Mouse (Mus musculus): ENCODE results near the gene Zfp831. TPM values are rescaled to one million over a fixed set of nuclear protein-coding genes. Genes with fewer than 3 reads are reported as not detected.
A peak's percentile ranks its signal among the peaks of the same experiment; 100 is the strongest.

Zfp831 gene
- total RNA-seq, 4 experiments from 2014 or later = 0.03 to 0.14 (median 0.06) TPM

- no peak for DNase-seq (ENCODE audit: low spot score)
Observed at GRCm38 (mm10) chr2:174644975-174645374, 1.6 kb downstream of the Zfp831 start.

- no peak for DNase-seq (ENCODE audit: low spot score)
Observed at GRCm38 (mm10) chr2:174652864-174653263, 9.5 kb downstream of the Zfp831 start.

- DNase-seq (ENCODE audit: low spot score) = no peak
Observed at GRCm38 (mm10) chr2:174655341-174655740, 12.0 kb downstream of the Zfp831 start.

- DNase-seq (ENCODE audit: low spot score) = no peak
Observed at GRCm38 (mm10) chr2:174658229-174658844, 15.0 kb downstream of the Zfp831 start.

GRCm38 (mm10) chr2:174659874-174660273 is 16.5 kb downstream of the Zfp831 start:
- DNase-seq (ENCODE audit: low spot score) = no peak

GRCm38 (mm10) chr2:174660321-174660720 is 17.0 kb downstream of the Zfp831 start:
- DNase-seq (ENCODE audit: low spot score) = no peak

- DNase-seq (ENCODE audit: low spot score) = no peak
Observed at GRCm38 (mm10) chr2:174661436-174662171, 18.3 kb downstream of the Zfp831 start.

DNA sequence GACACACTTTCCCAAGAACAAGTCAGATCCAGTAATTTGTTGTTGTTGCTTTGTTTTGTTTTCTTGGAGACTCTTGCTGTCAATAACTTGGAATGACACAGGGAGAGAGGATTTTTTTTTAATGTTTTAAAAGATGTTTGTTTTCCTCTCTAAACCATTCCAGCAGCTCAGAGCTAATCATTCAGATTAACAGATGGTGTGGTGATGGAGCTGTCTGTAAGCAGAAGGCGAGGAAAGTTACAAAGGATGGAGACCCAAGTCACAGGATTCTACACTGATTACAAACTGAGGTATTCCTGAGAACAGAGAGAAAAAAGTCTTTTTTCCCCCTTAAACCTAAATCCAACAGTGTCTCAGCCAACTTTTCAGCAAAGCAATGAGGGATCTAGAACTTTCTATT is 19.3 kb downstream of the Zfp831 start:
- no peak for DNase-seq (ENCODE audit: low spot score)

GRCm38 (mm10) chr2:174665404-174665803 is 22.1 kb downstream of the Zfp831 start:
- DNase-seq (ENCODE audit: low spot score) = no peak

DNA sequence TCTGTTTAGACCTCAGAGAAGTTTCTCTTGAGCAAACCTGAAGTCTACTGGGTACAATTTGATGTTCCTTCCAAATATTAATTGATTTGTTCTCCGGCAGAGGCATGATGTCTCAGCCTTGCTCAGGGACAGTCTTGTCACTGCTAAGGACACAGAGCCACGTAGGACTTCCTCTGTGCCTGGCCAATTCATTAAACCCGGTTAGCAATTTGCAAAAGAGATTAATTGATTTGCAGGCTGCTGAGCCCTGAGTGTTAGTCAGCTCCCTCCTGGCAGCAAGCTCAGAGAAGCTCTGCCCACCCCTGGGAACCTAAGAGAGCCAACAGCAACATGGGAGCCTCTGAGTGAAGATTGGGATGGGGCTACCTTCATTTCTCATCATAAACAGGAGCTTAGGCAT is 25.5 kb downstream of the Zfp831 start:
- DNase-seq (ENCODE audit: low spot score) = peak; percentile 40

- peak; percentile 33 for DNase-seq (ENCODE audit: low spot score)
Observed at GRCm38 (mm10) chr2:174672506-174673190, 29.3 kb downstream of the Zfp831 start.

DNA sequence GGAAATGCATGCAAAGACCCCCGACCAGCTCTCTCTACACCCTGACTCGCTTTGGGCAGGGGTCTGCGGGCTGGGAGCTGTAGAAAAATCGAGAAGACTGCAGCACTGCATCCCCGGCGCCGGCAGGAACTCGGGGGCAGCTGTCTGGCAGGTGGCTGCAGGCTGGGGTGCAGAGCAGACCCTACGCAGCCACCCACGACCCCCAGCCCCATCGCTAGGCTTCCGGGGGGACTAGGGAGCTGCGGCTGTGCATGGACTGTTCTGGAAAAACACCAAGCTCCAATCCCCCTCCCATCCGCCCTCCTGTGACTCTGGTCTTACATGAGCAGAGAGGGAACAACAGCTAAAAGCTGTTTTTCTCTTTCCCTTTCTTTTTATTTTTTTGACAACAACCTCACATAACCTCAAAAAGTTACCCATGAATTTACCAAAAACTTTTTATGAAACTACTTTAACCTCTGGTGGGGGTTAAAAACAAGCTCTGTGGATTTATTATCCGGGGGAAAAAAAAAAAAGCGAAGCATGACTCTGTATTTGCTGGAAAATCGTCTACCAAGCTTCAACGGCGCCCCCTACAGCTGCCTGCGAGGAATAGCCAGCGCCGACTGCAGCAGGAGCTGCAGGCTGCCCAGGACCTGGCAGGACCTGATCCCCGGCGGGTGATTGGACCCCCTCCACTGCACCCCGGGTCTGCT is 30.4 kb downstream of the Zfp831 start:
- DNase-seq (ENCODE audit: low spot score) = peak; percentile 87

GRCm38 (mm10) chr2:174674287-174675045 is 31.1 kb downstream of the Zfp831 start:
- no peak for DNase-seq (ENCODE audit: low spot score)

DNA sequence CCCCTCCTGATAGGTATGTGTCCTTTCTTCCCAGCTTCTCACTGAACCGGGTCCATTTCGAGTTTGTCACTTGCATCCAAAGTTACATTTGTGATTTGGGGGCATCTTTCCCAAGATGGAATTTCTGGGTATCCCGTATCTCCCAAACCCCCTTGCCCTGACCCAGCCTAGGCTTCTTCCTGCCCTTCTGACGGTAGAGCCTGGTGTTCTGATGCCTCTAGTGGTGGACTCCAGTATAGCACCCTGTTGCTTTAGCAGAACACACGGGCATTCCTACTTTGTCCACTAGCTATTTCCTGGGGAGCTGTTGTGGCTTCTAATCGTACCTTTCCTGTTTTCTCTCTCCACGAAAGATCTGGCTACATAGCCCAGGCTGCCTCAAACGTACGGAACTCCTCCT is 32.3 kb downstream of the Zfp831 start:
- peak; percentile 80 for DNase-seq (ENCODE audit: low spot score)

GRCm38 (mm10) chr2:174701351-174701750 is 58.0 kb downstream of the Zfp831 start:
- DNase-seq (ENCODE audit: low spot score) = no peak

- no peak for DNase-seq (ENCODE audit: low spot score)
Observed at GRCm38 (mm10) chr2:174707101-174707500, 63.8 kb downstream of the Zfp831 start.

DNA sequence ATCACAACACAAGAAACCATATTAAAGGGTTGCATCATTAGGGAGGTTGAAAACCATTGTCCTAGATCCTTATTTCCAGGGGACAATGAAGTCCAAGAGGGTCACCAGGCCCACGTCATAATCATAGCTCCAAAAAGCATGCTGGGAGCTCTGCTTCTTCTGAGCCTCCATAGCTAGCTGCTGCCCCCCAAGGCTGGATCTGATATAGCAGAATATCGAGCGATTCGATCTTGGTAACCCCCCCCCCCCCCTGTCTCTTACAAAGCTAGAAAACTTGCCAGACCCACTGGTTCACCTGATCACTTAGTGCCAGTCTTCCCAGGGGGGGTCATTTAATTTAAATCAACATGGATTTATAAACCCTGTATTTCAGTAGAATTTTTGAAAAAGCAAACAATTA is 65.3 kb downstream of the Zfp831 start:
- DNase-seq (ENCODE audit: low spot score) = no peak

DNA sequence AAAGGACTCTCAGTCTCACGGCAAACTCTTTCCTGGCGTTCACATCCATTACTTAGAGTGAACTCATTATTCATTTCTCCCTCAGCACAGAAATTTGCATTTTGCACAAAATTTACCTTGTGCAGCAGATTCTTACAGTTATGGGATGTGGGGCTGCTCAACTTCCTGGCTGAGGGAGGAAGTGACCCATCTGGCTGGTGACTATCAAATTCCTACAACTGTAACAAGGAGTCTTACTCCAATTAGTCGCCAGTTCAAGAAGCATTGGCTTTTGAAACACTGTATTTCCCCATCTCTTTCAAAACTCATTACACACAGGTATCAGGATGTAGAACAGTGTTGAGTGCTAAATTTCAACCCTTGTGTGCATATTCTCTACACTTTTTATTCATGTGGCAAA is 66.9 kb downstream of the Zfp831 start:
- no peak for DNase-seq (ENCODE audit: low spot score)

DNA sequence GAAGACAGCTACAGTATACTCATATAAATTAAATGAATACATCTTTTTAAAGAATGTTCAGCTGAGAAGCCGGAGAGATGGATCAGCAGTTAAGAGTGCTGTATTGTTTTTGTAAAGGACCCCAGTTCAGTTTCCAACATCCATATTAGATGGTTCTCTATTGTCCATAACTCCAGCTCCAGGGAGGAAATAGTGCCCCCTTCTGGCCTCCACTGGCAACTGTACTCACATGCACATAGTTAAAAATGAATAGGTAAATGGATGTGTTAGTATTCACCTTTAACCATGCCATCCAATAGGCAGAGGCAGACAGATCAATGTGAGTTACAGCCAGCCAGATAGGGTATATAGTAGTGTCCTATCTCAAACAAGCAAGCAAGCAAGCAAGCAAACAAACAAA is 68.7 kb downstream of the Zfp831 start:
- DNase-seq (ENCODE audit: low spot score) = no peak

DNA sequence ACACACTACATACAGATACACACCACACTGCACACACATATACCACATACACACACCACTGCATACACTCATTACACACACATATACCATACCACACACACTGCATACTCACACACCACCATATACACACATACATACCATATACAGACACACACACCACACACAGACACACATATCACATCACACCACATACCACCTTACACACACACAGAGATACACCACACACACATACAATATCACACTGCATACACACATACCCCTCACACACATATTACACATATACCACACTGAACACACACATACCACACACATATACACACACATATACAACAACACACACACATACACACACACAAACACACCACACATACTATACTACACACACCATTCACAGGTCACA is 72.6 kb downstream of the Zfp831 start:
- no peak for DNase-seq (ENCODE audit: low spot score)

DNA sequence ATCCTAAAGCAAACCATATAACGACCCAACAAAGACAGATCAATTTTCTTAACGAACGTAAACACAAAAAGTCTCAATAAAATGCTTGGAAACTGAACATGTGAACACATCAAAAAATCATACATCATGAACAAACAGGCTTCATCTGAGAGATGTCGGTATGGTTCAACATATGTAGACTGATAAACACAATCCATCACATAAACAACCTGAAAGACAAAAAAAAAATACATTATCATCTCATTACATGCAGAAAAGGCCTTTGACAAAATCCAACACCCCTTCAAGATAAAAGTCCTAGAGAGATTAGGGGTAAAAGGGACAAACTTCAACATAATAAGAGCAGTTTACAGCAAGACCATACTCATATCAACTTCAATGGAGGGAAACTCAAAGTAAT is 74.5 kb downstream of the Zfp831 start:
- no peak for DNase-seq (ENCODE audit: low spot score)
